Mouse (Mus musculus): ENCODE results near the gene Tmem19. TPM values are rescaled to one million over a fixed set of nuclear protein-coding genes. Genes with fewer than 3 reads are reported as not detected.
"Not testable (repeated sequence)": the region's sequence is repeated elsewhere in the genome, so short reads cannot be mapped to it uniquely, and the experiment has no call there.

The Tmem19 gene
- polyA plus RNA-seq, 1 experiment, result 16.0 TPM

GRCm38 (mm10) chr10:115329010-115329530 lies 33.2 kb downstream of the Tmem19 start:
- H3K4me1 ChIP-seq (ENCODE audit: control insufficient read depth, insufficient read depth, insufficient read length, low read length), result no peaks in the 10 kb centered on the region; the same call in 1 of the 2 replicates
- H3K27ac ChIP-seq (replicated peaks; ENCODE audit: low read depth, low read length), result no peak overlapping the region; the same call in 1 of the 2 replicates
- H3K4me3 ChIP-seq (ENCODE audit: insufficient read depth, low read depth, low read length), result no peak overlapping the region

- H3K4me1 ChIP-seq (ENCODE audit: control insufficient read depth, insufficient read depth, insufficient read length, low read length), result no peaks in the 10 kb centered on the region; the same call in 1 of the 2 replicates
- peak overlapping the region; percentile 71 for H3K27ac ChIP-seq (replicated peaks; ENCODE audit: low read depth, low read length)
- H3K4me3 ChIP-seq (ENCODE audit: insufficient read depth, low read depth, low read length), result no peak overlapping the region
These were observed 33.8 kb downstream of the Tmem19 start for GRCm38 (mm10) chr10:115328514-115328913.

GRCm38 (mm10) chr10:115323295-115323694 lies 39.0 kb downstream of the Tmem19 start:
- Histone ChIP-seq H3K4me3 (ENCODE audit: insufficient read depth, low read depth, low read length) (no peak overlapping the region), H3K27ac (replicated peaks; ENCODE audit: low read depth, low read length) (no peak overlapping the region), H3K4me1 (ENCODE audit: control insufficient read depth, insufficient read depth, insufficient read length, low read length) (no peaks in the 10 kb centered on the region)

GRCm38 (mm10) chr10:115321317-115322035 lies 40.8 kb downstream of the Tmem19 start:
- no peaks in the 10 kb centered on the region for H3K4me1 ChIP-seq (ENCODE audit: control insufficient read depth, insufficient read depth, insufficient read length, low read length)
- H3K27ac ChIP-seq (replicated peaks; ENCODE audit: low read depth, low read length), result no peak overlapping the region
- no peak overlapping the region for H3K4me3 ChIP-seq (ENCODE audit: insufficient read depth, low read depth, low read length)

GRCm38 (mm10) chr10:115318388-115318787 lies 43.9 kb downstream of the Tmem19 start:
- H3K4me1 ChIP-seq (ENCODE audit: control insufficient read depth, insufficient read depth, insufficient read length, low read length); H3K27ac ChIP-seq (replicated peaks; ENCODE audit: low read depth, low read length): not testable (repeated sequence)

GRCm38 (mm10) chr10:115316313-115316712 lies 46.0 kb downstream of the Tmem19 start:
- H3K27ac ChIP-seq (replicated peaks; ENCODE audit: low read depth, low read length), result 0 out of 2 replicates have a peak overlapping the region, but pooled peaks have one; percentile 14
- H3K4me3 ChIP-seq (ENCODE audit: insufficient read depth, low read depth, low read length), result peak overlapping the region; percentile 76; the same call in 1 of the 2 replicates
- H3K4me1 ChIP-seq (ENCODE audit: control insufficient read depth, insufficient read depth, insufficient read length, low read length), result peaks cover 20% of the 10 kb centered on the region

More at GRCm38 (mm10) chr10:115318388-115318787, 43.9 kb downstream of the Tmem19 start:
- H3K4me3 ChIP-seq (ENCODE audit: insufficient read depth, low read depth, low read length), result not testable (repeated sequence)

GRCm38 (mm10) chr10:115315473-115316171 lies 46.7 kb downstream of the Tmem19 start, which contains the start of gene Rab21:
Gene Rab21, minus strand, starts transcription at chr10:115315594.
- peak within 1 kb of the TSS; percentile 96 for H3K27ac ChIP-seq (replicated peaks; ENCODE audit: low read depth, low read length)
- peak within 1 kb of the TSS; percentile 76 for H3K4me3 ChIP-seq (ENCODE audit: insufficient read depth, low read depth, low read length)
- H3K4me1 ChIP-seq (ENCODE audit: control insufficient read depth, insufficient read depth, insufficient read length, low read length), result peaks cover 25% of the 10 kb centered on the region

GRCm38 (mm10) chr10:115314582-115315452 lies 47.5 kb downstream of the Tmem19 start:
- peak overlapping the region; percentile 76 for H3K4me3 ChIP-seq (ENCODE audit: insufficient read depth, low read depth, low read length)
- H3K4me1 ChIP-seq (ENCODE audit: control insufficient read depth, insufficient read depth, insufficient read length, low read length), result peaks cover 25% of the 10 kb centered on the region
- peak overlapping the region; percentile 68 for H3K27ac ChIP-seq (replicated peaks; ENCODE audit: low read depth, low read length)

- Histone ChIP-seq H3K27ac (replicated peaks; ENCODE audit: low read depth, low read length) (peak overlapping the region; percentile 55), H3K4me3 (ENCODE audit: insufficient read depth, low read depth, low read length) (peak overlapping the region; percentile 76), H3K4me1 (ENCODE audit: control insufficient read depth, insufficient read depth, insufficient read length, low read length) (peaks cover 26% of the 10 kb centered on the region)
These were observed 48.1 kb downstream of the Tmem19 start for GRCm38 (mm10) chr10:115314287-115314581.

- Histone ChIP-seq H3K4me1 (ENCODE audit: control insufficient read depth, insufficient read depth, insufficient read length, low read length) (peaks cover 28% of the 10 kb centered on the region), H3K27ac (replicated peaks; ENCODE audit: low read depth, low read length) (peak overlapping the region; percentile 65; the same call in 1 of the 2 replicates)
These were observed 48.5 kb downstream of the Tmem19 start for GRCm38 (mm10) chr10:115313641-115314286.

GRCm38 (mm10) chr10:115312732-115313131 lies 49.6 kb downstream of the Tmem19 start:
- peak overlapping the region; percentile 65 for H3K27ac ChIP-seq (replicated peaks; ENCODE audit: low read depth, low read length)
- peaks cover 28% of the 10 kb centered on the region for H3K4me1 ChIP-seq (ENCODE audit: control insufficient read depth, insufficient read depth, insufficient read length, low read length)
- 0 out of 2 replicates have a peak overlapping the region, but pooled peaks have one; percentile 31 for H3K4me3 ChIP-seq (ENCODE audit: insufficient read depth, low read depth, low read length)

More at GRCm38 (mm10) chr10:115313641-115314286, 48.5 kb downstream of the Tmem19 start:
- peak overlapping the region; percentile 76 for H3K4me3 ChIP-seq (ENCODE audit: insufficient read depth, low read depth, low read length)

- peak overlapping the region; percentile 65 for H3K27ac ChIP-seq (replicated peaks; ENCODE audit: low read depth, low read length)
- peaks cover 30% of the 10 kb centered on the region for H3K4me1 ChIP-seq (ENCODE audit: control insufficient read depth, insufficient read depth, insufficient read length, low read length)
- H3K4me3 ChIP-seq (ENCODE audit: insufficient read depth, low read depth, low read length), result peak overlapping the region; percentile 31
These were observed 50.1 kb downstream of the Tmem19 start for GRCm38 (mm10) chr10:115312194-115312593.

- H3K4me1 ChIP-seq (ENCODE audit: control insufficient read depth, insufficient read depth, insufficient read length, low read length), result peaks cover 32% of the 10 kb centered on the region
- 0 out of 2 replicates have a peak overlapping the region, but pooled peaks have one; percentile 14 for H3K27ac ChIP-seq (replicated peaks; ENCODE audit: low read depth, low read length)
- H3K4me3 ChIP-seq (ENCODE audit: insufficient read depth, low read depth, low read length), result no peak overlapping the region
These were observed 50.9 kb downstream of the Tmem19 start for GRCm38 (mm10) chr10:115311263-115311965.

GRCm38 (mm10) chr10:115309191-115309590 lies 53.1 kb downstream of the Tmem19 start:
- no peak overlapping the region for H3K27ac ChIP-seq (replicated peaks; ENCODE audit: low read depth, low read length)
- H3K4me3 ChIP-seq (ENCODE audit: insufficient read depth, low read depth, low read length), result no peak overlapping the region
- peaks cover 32% of the 10 kb centered on the region for H3K4me1 ChIP-seq (ENCODE audit: control insufficient read depth, insufficient read depth, insufficient read length, low read length)
